Mouse (Mus musculus) cerebellum, adult 11-12 months (tissue): ENCODE results near the gene Aamp.
"Not testable (repeated sequence)": the region's sequence is repeated elsewhere in the genome, so short reads cannot be mapped to it uniquely, and the experiment has no call there.

Experiments
- DNase-seq: peaks from one replicate; pipeline ENCODE4 v3.0.0; 2022

Gene Aamp

DNA sequence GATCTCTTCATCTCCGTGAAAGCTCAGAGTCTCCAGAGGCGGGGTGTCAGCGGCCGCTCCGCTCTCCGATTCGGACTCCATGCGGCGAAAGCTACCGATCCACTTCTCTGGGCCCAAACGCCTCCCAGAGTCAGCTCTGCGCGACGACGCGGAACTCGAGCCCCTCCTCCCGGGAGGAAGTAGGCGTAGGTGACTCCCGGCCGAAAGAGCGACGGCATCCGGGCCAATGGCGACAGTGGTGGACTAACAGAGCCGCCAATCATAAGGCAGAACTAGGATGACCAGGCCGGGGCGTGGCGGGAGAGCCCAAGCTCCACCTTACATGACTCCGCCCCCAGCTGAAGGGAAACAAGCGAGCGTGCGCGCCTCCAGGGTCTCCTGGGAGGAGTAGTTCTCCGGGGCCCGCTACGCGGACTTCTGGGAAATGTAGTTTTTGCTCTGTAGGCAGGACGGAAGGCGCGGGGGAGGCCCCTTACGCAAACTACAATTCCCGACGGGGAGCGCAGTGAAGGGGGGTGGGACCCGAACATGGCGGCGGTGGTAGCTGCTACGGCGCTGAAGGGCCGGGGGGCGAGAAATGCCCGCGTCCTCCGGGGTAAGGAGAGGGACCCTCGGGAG is at the start of gene Aamp, which contains the start of gene Pnkd:
Gene Aamp (minus strand): TSS at position 196 of the 618 bp plus-strand sequence.
Gene Pnkd (plus strand): TSS at position 388 of the 618 bp plus-strand sequence.
- DNase-seq = peak; percentile 100

- peak; percentile 61 for DNase-seq
Observed at GRCm38 (mm10) chr1:74332930-74333329, 48.4 kb upstream of the Aamp start.

DNA sequence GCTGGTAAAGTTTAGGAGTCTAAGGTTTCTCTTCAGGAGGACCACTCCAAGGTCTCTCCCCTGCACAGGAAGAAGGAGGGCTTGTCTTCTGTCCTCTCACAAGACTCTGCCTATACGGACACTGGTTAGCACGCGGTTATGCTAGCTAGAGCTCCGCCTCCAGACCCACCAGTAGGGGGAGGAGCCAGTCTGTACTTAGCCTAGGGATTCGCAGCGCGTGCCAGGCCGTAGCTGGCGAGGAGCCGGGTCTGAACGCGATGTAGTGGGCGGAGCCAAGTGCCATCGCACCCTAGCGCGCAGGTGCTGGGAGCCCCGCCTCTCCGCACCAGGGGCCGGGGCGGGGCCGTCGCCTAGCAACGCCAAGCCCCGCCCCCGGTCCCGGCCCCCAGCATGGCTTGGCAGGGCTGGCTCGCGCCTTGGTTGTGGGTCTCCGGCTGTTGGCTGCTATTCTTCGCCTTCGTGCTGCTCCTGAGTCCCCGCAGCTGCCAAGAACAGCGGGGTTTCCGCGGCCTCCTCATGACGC is 47.8 kb upstream of the Aamp start:
- peak; percentile 95 for DNase-seq

DNA sequence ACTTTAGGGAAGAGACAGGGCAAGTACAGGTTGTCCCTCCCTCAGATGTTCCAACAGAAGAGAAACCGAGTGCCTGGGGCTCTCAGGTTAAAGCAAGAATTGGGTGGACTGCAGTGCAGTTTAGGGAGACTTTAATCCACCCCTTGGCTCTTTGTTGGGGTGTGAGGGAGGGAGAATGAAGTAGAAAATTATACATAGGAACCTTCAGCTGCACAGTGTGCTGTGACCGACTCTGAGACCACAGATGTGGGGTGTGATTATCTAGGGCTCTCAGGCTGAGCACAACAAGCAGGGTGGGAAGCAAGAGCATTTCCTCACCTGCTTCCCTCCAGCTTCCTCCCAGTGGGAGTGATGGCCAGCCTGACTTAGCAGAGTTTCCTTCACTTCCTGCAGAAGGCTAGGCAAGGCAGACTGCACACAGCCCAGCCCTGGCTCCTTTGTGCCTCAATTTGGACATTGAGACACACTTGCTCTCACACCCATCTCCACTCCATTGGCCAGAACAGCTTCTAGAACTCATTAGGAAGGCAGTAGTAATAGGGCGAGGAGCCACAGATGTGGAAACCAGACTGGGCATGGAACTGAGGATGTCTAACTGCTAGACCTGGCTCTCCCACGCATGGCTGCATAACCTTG is 46.6 kb upstream of the Aamp start:
- DNase-seq = no peak

DNA sequence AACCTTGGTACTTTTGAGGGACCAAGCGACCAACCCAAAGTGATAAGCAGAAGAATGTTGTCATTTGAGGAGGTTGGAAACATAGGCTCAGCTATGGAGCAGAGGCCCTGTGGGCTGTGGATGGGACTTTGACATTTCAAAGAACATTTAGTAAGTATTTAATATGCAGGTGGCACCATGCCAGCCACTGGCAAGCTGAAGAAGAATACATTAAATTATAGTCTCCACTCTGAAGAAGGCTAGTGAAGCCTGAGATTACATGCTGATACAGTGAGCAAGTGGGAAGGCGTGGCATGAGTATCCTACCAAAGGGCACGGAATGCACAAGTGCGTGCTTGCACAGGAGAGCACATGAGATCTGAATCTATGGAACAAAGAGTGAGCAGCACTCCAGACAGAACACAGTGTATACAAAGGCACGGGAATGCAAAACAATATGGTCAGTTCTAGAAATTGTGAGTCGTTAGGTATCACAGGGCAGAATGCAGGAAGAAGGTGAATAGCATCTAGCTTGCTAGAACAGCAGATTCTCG is 45.4 kb upstream of the Aamp start:
- DNase-seq = no peak

- not testable (repeated sequence) for DNase-seq
Observed at GRCm38 (mm10) chr1:74326916-74327315, 42.4 kb upstream of the Aamp start.

GRCm38 (mm10) chr1:74321396-74321795 is 36.9 kb upstream of the Aamp start:
- DNase-seq = no peak

DNA sequence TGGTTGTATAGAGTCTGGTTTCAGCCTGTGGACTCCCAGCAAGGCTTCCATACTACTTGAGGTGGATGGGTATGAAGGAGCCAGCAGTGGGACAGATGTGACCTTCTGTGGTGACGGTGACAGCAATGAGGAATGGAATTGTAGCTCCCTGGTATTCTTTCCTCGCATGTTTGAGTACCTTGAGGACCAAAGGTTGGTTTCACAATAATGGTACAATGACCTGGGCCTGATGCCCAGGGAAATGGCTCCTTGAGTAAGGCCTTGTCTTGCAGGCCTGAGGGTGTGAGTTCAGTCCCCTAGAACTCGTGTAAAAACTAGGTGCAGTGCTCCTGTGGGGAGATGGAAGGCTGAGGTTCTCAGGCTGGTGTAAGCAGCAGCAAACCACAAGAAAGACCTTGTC is 34.2 kb upstream of the Aamp start:
- no peak for DNase-seq

GRCm38 (mm10) chr1:74316114-74316827 is 31.7 kb upstream of the Aamp start:
- DNase-seq = no peak

GRCm38 (mm10) chr1:74314796-74315195 is 30.3 kb upstream of the Aamp start:
- no peak for DNase-seq

DNA sequence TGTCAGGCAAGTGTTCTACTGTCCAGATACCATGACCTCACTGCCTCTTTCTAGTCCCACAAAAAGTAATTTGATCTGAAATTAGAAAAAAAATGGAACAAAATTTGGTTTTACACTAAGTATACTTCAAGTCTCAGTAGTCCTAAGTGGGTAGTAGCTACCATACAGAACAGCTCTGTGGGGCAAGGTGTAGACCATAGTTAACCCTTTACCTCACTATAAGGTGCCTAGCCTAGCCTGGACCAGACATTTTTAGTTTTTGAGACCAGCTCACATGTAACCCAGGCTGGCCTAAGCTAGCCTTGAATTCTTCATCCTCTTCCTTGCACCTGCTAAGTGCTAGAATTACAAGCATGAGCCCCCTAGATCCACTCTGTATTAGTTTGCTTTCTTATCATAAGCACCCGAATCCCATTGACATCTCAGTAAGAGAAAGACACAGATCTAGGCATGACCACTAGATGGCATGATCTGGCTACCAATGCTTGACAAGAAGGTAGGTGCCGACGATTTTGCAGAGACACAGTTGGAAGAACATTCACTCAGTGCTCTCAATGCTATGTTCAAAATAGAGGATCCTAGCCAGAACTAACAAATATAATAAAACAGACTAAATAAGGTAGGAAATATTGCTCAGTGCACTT is 28.6 kb upstream of the Aamp start:
- DNase-seq = no peak

GRCm38 (mm10) chr1:74309767-74310166 is 25.2 kb upstream of the Aamp start:
- no peak for DNase-seq

DNA sequence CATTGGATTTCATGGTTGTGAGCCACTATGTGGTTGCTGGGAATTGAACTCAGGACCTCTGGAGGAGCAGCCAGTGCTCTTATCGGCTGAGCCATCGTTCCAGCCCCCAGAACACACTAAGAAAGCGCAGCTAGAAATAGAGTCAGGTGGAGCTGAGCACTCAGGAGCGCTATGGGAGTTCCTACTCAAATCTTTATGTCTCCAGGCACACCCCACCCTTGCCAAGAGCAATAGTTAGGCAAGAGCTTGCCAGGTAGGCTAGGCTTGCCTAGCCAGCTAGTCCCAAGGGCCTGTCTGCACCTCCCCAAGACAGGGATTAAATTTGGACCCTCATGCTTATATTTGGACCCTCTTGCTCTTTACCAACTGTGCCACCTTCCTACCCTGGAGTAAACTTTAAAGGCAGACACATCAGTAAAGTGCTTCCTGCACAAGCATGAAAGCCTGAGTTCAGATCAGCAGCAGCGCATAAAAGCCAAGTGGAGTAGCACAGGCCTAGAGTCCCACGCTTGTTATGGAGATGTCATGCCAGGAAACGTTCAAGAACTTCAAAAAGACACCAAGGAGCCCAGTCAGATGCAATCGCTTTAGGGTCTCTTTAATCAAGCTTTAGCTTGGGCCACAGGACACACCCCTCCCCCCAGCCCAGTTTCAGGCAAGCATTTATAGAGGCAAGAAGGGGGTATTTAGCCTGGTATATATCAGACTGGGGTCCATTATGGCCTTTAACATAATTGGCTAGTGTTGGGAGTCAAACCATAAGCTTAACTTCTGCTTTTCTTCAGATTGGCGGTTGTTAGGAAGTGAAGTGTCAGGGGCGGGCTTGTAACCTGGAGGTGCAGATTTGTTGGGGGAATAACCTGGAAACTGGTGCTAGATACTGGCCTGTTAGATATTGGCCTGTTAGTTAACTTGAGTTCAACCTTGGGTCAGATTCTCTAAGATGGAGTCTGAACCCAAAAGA is 23.7 kb upstream of the Aamp start:
- no peak for DNase-seq

- DNase-seq = no peak
Observed at GRCm38 (mm10) chr1:74307146-74307545, 22.6 kb upstream of the Aamp start.

DNA sequence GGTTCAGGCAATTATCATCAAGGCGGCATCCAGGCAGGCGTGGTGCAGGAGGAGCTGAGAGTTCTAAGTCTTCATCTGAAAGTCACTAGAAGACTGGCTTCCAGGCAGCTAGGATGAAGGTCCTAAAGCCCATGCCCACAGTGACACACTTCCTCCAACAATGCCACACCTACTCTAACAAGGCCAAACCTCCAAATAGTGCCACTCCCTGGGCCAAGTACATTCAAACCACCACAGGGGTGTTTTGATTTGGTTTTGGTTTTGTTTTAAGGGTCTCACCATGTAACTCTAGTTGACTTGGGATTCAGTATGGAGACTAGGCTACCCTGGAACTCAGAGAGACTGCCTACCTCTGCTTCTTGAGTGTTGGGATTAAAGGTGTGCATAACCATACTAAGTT is 21.0 kb upstream of the Aamp start, which contains the start of gene Tmbim1:
Gene Tmbim1 (minus strand): TSS at position 101 of the 400 bp plus-strand sequence.
- no peak for DNase-seq

DNA sequence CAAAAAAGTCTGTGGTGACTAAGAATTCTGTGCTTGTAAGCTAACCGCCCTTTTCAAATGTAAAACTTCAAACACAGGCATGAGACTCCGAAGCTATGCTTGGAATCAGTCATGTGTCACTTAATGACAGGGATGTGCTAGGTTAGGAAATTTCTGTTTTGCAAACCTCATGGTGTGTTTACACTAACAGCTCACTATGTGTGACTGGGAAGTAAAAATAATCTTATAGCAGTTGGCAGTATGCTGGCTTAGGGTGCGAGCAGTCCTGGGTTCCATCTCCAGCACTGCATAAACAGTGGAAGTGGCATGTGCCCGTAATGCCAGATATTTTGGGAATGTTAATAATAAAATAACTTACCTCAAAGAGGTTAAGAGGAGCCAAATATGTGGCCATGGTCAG is 20.4 kb upstream of the Aamp start:
- DNase-seq = no peak

DNA sequence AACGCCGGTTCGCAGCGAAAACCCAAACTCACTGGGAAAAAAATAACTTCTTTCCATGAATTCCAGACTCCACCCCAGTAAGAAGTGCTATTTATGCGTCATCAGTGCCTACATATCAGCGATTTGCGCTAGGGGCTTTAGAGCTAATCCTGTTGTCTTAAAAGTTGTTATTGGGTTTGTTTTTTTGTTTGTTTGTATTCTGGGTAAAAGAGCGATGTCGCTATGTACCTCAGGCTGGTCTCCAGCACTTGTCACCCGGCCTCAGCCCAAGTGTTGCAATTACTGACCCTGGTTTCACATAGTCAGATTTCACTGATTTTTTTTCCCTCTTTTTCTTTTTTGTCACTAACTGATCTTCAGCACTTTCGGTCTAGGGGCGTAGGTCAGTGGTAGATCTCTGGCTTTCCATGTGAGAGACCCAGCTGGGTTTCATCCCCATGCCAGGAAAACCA is 19.8 kb upstream of the Aamp start:
- no peak for DNase-seq

GRCm38 (mm10) chr1:74303509-74304338 is 19.2 kb upstream of the Aamp start:
- peak; percentile 66 for DNase-seq

DNA sequence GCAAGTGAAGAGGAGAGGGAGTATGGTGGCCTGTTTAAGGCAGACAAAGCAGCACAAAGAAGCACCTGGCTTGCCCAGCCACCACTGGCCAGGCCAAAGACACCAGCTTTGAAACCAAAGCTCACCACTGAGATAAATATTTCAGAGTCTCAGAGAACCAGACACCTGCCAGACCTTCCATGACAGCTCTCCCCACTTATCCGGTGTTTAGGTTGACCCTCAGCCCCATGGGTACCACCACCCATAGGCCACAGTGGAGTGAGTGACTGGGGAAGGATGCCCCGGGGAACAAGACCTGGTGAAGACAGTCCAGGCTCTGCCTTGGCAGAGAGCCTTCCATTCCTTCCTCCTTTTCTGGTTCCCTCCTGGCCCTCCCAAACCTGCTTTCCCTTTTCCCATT is 18.3 kb upstream of the Aamp start:
- DNase-seq = peak; percentile 46

DNA sequence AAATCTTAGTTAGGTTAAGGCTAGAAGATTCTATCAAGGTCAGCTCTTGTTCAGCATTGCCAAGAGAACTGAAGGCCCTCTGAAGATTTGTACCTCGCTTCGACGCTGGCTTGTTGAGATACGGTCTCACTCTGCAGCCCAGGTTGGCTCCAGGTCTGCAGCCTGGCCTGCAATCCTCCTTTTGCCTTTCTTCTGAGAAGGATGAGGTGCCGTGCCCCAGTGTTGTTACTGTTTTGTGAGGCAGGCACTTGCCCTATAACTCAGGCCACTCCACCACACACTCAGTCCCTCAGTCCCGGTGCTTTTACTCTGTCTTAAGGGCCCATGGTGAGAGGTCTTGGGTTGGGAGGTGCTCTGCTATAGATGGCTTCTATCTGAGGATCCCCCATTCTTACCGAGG is 17.7 kb upstream of the Aamp start:
- DNase-seq = no peak
